Mouse (Mus musculus) bone marrow, adult 2 months (tissue): ENCODE data around the gene Dapk2.

ENCODE experiments used
- CTCF ChIP-seq: fragments of 200-500 bp; IDR thresholded peaks from 2 replicates; pipeline ENCODE4 v1.5.1; 2011; ENCODE audit warnings: low read length, control low read depth; ENCODE audit not compliant: control insufficient read depth, insufficient read depth
- POLR2A ChIP-seq: fragments of 200-500 bp; IDR thresholded peaks from 2 replicates; pipeline ENCODE4 v1.6.1; 2011; ENCODE audit warnings: low read depth, mild to moderate bottlenecking, control low read depth, low read length, borderline replicate concordance; ENCODE audit not compliant: control insufficient read depth

DNA sequence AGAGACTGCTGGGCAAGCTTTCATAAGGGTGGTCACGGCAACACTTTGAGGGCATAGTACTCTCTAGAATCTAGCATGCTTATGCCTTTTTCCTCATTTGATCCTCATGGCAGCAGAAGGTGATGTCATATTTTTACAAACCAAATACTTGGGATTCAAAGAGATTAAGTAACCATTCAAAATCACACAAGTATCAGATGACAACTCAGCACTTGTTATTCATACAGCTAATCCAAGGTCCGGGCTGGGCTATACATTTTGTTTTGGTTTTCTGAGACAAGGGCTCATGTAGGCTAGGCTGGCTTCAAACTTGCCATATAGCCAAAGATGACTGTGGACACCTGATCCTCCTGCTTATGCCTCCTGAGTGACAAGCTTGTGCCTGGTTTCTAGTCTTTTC lies 78.6 kb downstream of the Dapk2 start:
- no peak for TF ChIP-seq POLR2A
- TF ChIP-seq CTCF = no peak
